Mouse (Mus musculus): Measurements from ENCODE around the gene Dvl3. TPM values are rescaled to one million over a fixed set of nuclear protein-coding genes. Genes with fewer than 3 reads are reported as not detected.

Dvl3 gene
- polyA plus RNA-seq, 1 experiment from 2014 or later: 36.2 TPM

Other genes with a start within 250 kb of the Dvl3 start
- 76.3 and 81.9 TPM in 2 replicates for gene Parl, start 214.6 kb upstream of the Dvl3 start, polyA plus RNA-seq (2015; fragmentation: Nextera tagmentation; extraction: Ambion mirVana)
- not detected in 2 replicates for gene Cyp2ab1, start 191.6 kb upstream of the Dvl3 start, polyA plus RNA-seq (2015; fragmentation: Nextera tagmentation; extraction: Ambion mirVana)
- gene Abcc5, start 90.6 kb upstream of the Dvl3 start, polyA plus RNA-seq (2015; fragmentation: Nextera tagmentation; extraction: Ambion mirVana): 168 and 180 TPM in 2 replicates
- 95.0 and 97.1 TPM in 2 replicates for gene Eif2b5, start 18.2 kb upstream of the Dvl3 start, polyA plus RNA-seq (2015; fragmentation: Nextera tagmentation; extraction: Ambion mirVana)
- gene Ap2m1, start 18.5 kb downstream of the Dvl3 start, polyA plus RNA-seq (2015; fragmentation: Nextera tagmentation; extraction: Ambion mirVana): 1,379 and 1,416 TPM in 2 replicates
- gene Abcf3, start 31.6 kb downstream of the Dvl3 start, polyA plus RNA-seq (2015; fragmentation: Nextera tagmentation; extraction: Ambion mirVana): 80.9 and 95.7 TPM in 2 replicates
- 19.8 and 26.7 TPM in 2 replicates for gene Vwa5b2, start 72.5 kb downstream of the Dvl3 start, polyA plus RNA-seq (2015; fragmentation: Nextera tagmentation; extraction: Ambion mirVana)
- 7.8 and 7.9 TPM in 2 replicates for gene Eef1akmt4, start 94.6 kb downstream of the Dvl3 start, polyA plus RNA-seq (2015; fragmentation: Nextera tagmentation; extraction: Ambion mirVana)
- not detected in 2 replicates for gene Gm49333, start 94.6 kb downstream of the Dvl3 start, polyA plus RNA-seq (2015; fragmentation: Nextera tagmentation; extraction: Ambion mirVana)
- gene Alg3, start 94.8 kb downstream of the Dvl3 start, polyA plus RNA-seq (2015; fragmentation: Nextera tagmentation; extraction: Ambion mirVana): 39.6 and 41.6 TPM in 2 replicates
- 34.5 and 40.1 TPM in 2 replicates for gene Camk2n2, start 104.3 kb downstream of the Dvl3 start, polyA plus RNA-seq (2015; fragmentation: Nextera tagmentation; extraction: Ambion mirVana)
- gene Ece2, start 112.8 kb downstream of the Dvl3 start, polyA plus RNA-seq (2015; fragmentation: Nextera tagmentation; extraction: Ambion mirVana): 23.2 and 23.6 TPM in 2 replicates
- gene Psmd2, start 134.7 kb downstream of the Dvl3 start, polyA plus RNA-seq (2015; fragmentation: Nextera tagmentation; extraction: Ambion mirVana): 365 and 371 TPM in 2 replicates
- 127 and 134 TPM in 2 replicates for gene Eif4g1, start 151.3 kb downstream of the Dvl3 start, polyA plus RNA-seq (2015; fragmentation: Nextera tagmentation; extraction: Ambion mirVana)
- gene Fam131a, start 176.3 kb downstream of the Dvl3 start, polyA plus RNA-seq (2015; fragmentation: Nextera tagmentation; extraction: Ambion mirVana): 62.1 and 66.5 TPM in 2 replicates
- gene Polr2h, start 200.7 kb downstream of the Dvl3 start, polyA plus RNA-seq (2015; fragmentation: Nextera tagmentation; extraction: Ambion mirVana): 83.0 and 88.0 TPM in 2 replicates
- 22.3 and 25.4 TPM in 2 replicates for gene Clcn2, start 200.8 kb downstream of the Dvl3 start, polyA plus RNA-seq (2015; fragmentation: Nextera tagmentation; extraction: Ambion mirVana)
- 3.7 and 4.5 TPM in 2 replicates for gene Chrd, start 216.1 kb downstream of the Dvl3 start, polyA plus RNA-seq (2015; fragmentation: Nextera tagmentation; extraction: Ambion mirVana)
- gene Thpo, start 217.5 kb downstream of the Dvl3 start, polyA plus RNA-seq (2015; fragmentation: Nextera tagmentation; extraction: Ambion mirVana): 1.5 TPM in 2 replicates